Mouse (Mus musculus): ENCODE data around the gene Rplp1. TPM values are rescaled to one million over a fixed set of nuclear protein-coding genes. Genes with fewer than 3 reads are reported as not detected.

The Rplp1 gene
- polyA plus RNA-seq, 1 experiment from 2014 or later = 1,374 TPM

- DNase-seq (peak; percentile 41), ATAC-seq (ENCODE audit: low read depth) (peak; percentile 21)
- 0 out of 2 replicates have a peak overlapping the region, but pooled peaks have one; percentile 8 for H3K4me2 ChIP-seq
- 12% methylated on average over 20 of the region's 20 CpGs for WGBS (ENCODE audit: insufficient replicate concordance)
- H3K36me3 ChIP-seq = peaks cover 31% of the 10 kb centered on the region
- no peaks in the 10 kb centered on the region for H3K27me3 ChIP-seq
- no peak overlapping the region for H3K4me3 ChIP-seq (replicated peaks)
- H3K27ac ChIP-seq = peak overlapping the region; percentile 96
- no peak overlapping the region for H3K9ac ChIP-seq
- H3K4me1 ChIP-seq (replicated peaks) = peaks cover 61% of the 10 kb centered on the region
- no peaks in the 10 kb centered on the region for H3K9me3 ChIP-seq (replicated peaks)
Measured at GRCm38 (mm10) chr9:61910526-61911256, 3.7 kb downstream of the Rplp1 start.

- H3K4me3 ChIP-seq (replicated peaks) = no peak overlapping the region
- no peaks in the 10 kb centered on the region for H3K9me3 ChIP-seq (replicated peaks)
- peaks cover 53% of the 10 kb centered on the region for H3K4me1 ChIP-seq (replicated peaks)
- no peak for DNase-seq
- no peak for ATAC-seq (ENCODE audit: low read depth)
- 46% methylated on average over 1 of the region's 1 CpGs for WGBS (ENCODE audit: insufficient replicate concordance)
- H3K9ac ChIP-seq = no peak overlapping the region
- H3K4me2 ChIP-seq = no peak overlapping the region
- peaks cover 31% of the 10 kb centered on the region for H3K36me3 ChIP-seq
- H3K27ac ChIP-seq = no peak overlapping the region
- H3K27me3 ChIP-seq = no peaks in the 10 kb centered on the region
Measured at GRCm38 (mm10) chr9:61909633-61910032, 4.7 kb downstream of the Rplp1 start.

GRCm38 (mm10) chr9:61908832-61909407 lies 5.4 kb downstream of the Rplp1 start:
- no peak overlapping the region for H3K4me3 ChIP-seq (replicated peaks)
- peaks cover 51% of the 10 kb centered on the region for H3K4me1 ChIP-seq (replicated peaks)
- no peak overlapping the region for H3K27ac ChIP-seq
- peaks cover 31% of the 10 kb centered on the region for H3K36me3 ChIP-seq
- H3K4me2 ChIP-seq = no peak overlapping the region
- ATAC-seq (ENCODE audit: low read depth) = no peak
- no peaks in the 10 kb centered on the region for H3K9me3 ChIP-seq (replicated peaks)
- H3K27me3 ChIP-seq = no peaks in the 10 kb centered on the region
- WGBS (ENCODE audit: insufficient replicate concordance) = 83% methylated on average over 11 of the region's 11 CpGs
- H3K9ac ChIP-seq = no peak overlapping the region
- DNase-seq = no peak

GRCm38 (mm10) chr9:61908341-61908740 lies 6.0 kb downstream of the Rplp1 start:
- H3K27me3 ChIP-seq = no peaks in the 10 kb centered on the region
- 79% methylated on average over 3 of the region's 3 CpGs for WGBS (ENCODE audit: insufficient replicate concordance)
- no peaks in the 10 kb centered on the region for H3K9me3 ChIP-seq (replicated peaks)

GRCm38 (mm10) chr9:61907621-61908295 lies 6.6 kb downstream of the Rplp1 start:
- Histone ChIP-seq H3K4me1 (replicated peaks) (peaks cover 40% of the 10 kb centered on the region), H3K4me2 (no peak overlapping the region), H3K27ac (no peak overlapping the region), H3K9ac (no peak overlapping the region), H3K9me3 (replicated peaks) (no peaks in the 10 kb centered on the region), H3K36me3 (peaks cover 20% of the 10 kb centered on the region), H3K27me3 (0 out of 2 replicates have a peak, but pooled peaks cover 4% of the 10 kb centered on the region), H3K4me3 (replicated peaks) (no peak overlapping the region)
- ATAC-seq (ENCODE audit: low read depth) (no peak), DNase-seq (no peak)
- WGBS (ENCODE audit: insufficient replicate concordance) = 38% methylated on average over 4 of the region's 4 CpGs

More at GRCm38 (mm10) chr9:61908341-61908740, 6.0 kb downstream of the Rplp1 start:
- Histone ChIP-seq H3K4me1 (replicated peaks) (peaks cover 46% of the 10 kb centered on the region), H3K4me3 (replicated peaks) (no peak overlapping the region), H3K36me3 (peaks cover 25% of the 10 kb centered on the region), H3K27ac (no peak overlapping the region), H3K4me2 (no peak overlapping the region), H3K9ac (no peak overlapping the region)
- ATAC-seq (ENCODE audit: low read depth) (no peak), DNase-seq (no peak)

GRCm38 (mm10) chr9:61906912-61907311 lies 7.4 kb downstream of the Rplp1 start:
- peaks cover 12% of the 10 kb centered on the region; the same call in 1 of the 2 replicates for H3K27me3 ChIP-seq
- no peak overlapping the region for H3K4me2 ChIP-seq
- H3K4me1 ChIP-seq (replicated peaks) = peaks cover 31% of the 10 kb centered on the region
- DNase-seq (peak; percentile 53), ATAC-seq (ENCODE audit: low read depth) (peak; percentile 52; the same call in 1 of the 2 replicates)
- H3K9me3 ChIP-seq (replicated peaks) = no peaks in the 10 kb centered on the region
- H3K4me3 ChIP-seq (replicated peaks) = no peak overlapping the region
- H3K9ac ChIP-seq = no peak overlapping the region
- peaks cover 11% of the 10 kb centered on the region for H3K36me3 ChIP-seq
- H3K27ac ChIP-seq = no peak overlapping the region
- 49% methylated on average over 10 of the region's 10 CpGs for WGBS (ENCODE audit: insufficient replicate concordance)

GRCm38 (mm10) chr9:61905576-61905975 lies 8.8 kb downstream of the Rplp1 start:
- 72% methylated on average over 5 of the region's 5 CpGs for WGBS (ENCODE audit: insufficient replicate concordance)
- Histone ChIP-seq H3K4me2 (no peak overlapping the region), H3K4me3 (replicated peaks) (no peak overlapping the region)

GRCm38 (mm10) chr9:61904201-61904600 lies 10.1 kb downstream of the Rplp1 start:
- no peak overlapping the region for H3K27ac ChIP-seq
- no peak overlapping the region for H3K4me2 ChIP-seq
- 54% methylated on average over 7 of the region's 7 CpGs for WGBS (ENCODE audit: insufficient replicate concordance)
- H3K9me3 ChIP-seq (replicated peaks) = no peaks in the 10 kb centered on the region
- no peak for DNase-seq
- peaks cover 14% of the 10 kb centered on the region for H3K4me1 ChIP-seq (replicated peaks)
- ATAC-seq (ENCODE audit: low read depth) = no peak
- H3K9ac ChIP-seq = no peak overlapping the region
- H3K36me3 ChIP-seq = no peaks in the 10 kb centered on the region
- peaks cover 29% of the 10 kb centered on the region for H3K27me3 ChIP-seq
- H3K4me3 ChIP-seq (replicated peaks) = no peak overlapping the region

More at GRCm38 (mm10) chr9:61905576-61905975, 8.8 kb downstream of the Rplp1 start:
- H3K27me3 ChIP-seq = peaks cover 19% of the 10 kb centered on the region; the same call in 1 of the 2 replicates
- no peak for DNase-seq
- no peak overlapping the region for H3K27ac ChIP-seq
- H3K9ac ChIP-seq = no peak overlapping the region
- no peaks in the 10 kb centered on the region for H3K36me3 ChIP-seq
- H3K4me1 ChIP-seq (replicated peaks) = peaks cover 18% of the 10 kb centered on the region
- H3K9me3 ChIP-seq (replicated peaks) = no peaks in the 10 kb centered on the region
- no peak for ATAC-seq (ENCODE audit: low read depth)

GRCm38 (mm10) chr9:61902445-61902844 lies 11.9 kb downstream of the Rplp1 start:
- no peaks in the 10 kb centered on the region for H3K9me3 ChIP-seq (replicated peaks)
- peaks cover 38% of the 10 kb centered on the region for H3K27me3 ChIP-seq

GRCm38 (mm10) chr9:61901574-61901973 lies 12.8 kb downstream of the Rplp1 start:
- Histone ChIP-seq H3K27me3 (peaks cover 38% of the 10 kb centered on the region), H3K36me3 (no peaks in the 10 kb centered on the region), H3K9me3 (replicated peaks) (no peaks in the 10 kb centered on the region), H3K27ac (no peak overlapping the region), H3K4me2 (no peak overlapping the region), H3K4me3 (replicated peaks) (no peak overlapping the region), H3K9ac (no peak overlapping the region), H3K4me1 (replicated peaks) (peaks cover 3% of the 10 kb centered on the region)
- DNase-seq (no peak), ATAC-seq (ENCODE audit: low read depth) (no peak)
- WGBS (ENCODE audit: insufficient replicate concordance) = 57% methylated on average over 4 of the region's 4 CpGs

More at GRCm38 (mm10) chr9:61902445-61902844, 11.9 kb downstream of the Rplp1 start:
- Histone ChIP-seq H3K4me2 (no peak overlapping the region), H3K27ac (no peak overlapping the region), H3K4me1 (replicated peaks) (peaks cover 11% of the 10 kb centered on the region), H3K9ac (no peak overlapping the region), H3K4me3 (replicated peaks) (no peak overlapping the region), H3K36me3 (no peaks in the 10 kb centered on the region)
- DNase-seq (no peak), ATAC-seq (ENCODE audit: low read depth) (no peak)
- 56% methylated on average over 9 of the region's 9 CpGs for WGBS (ENCODE audit: insufficient replicate concordance)

GRCm38 (mm10) chr9:61899804-61900203 lies 14.5 kb downstream of the Rplp1 start:
- no peaks in the 10 kb centered on the region for H3K9me3 ChIP-seq (replicated peaks)
- peak; percentile 36 for DNase-seq
- 8% methylated on average over 16 of the region's 16 CpGs for WGBS (ENCODE audit: insufficient replicate concordance)
- no peaks in the 10 kb centered on the region for H3K36me3 ChIP-seq
- no peak overlapping the region for H3K9ac ChIP-seq
- no peaks in the 10 kb centered on the region for H3K4me1 ChIP-seq (replicated peaks)
- H3K27me3 ChIP-seq = peaks cover 41% of the 10 kb centered on the region
- no peak overlapping the region for H3K27ac ChIP-seq
- ATAC-seq (ENCODE audit: low read depth) = no peak
- H3K4me3 ChIP-seq (replicated peaks) = no peak overlapping the region
- H3K4me2 ChIP-seq = no peak overlapping the region
